Mouse (Mus musculus): ENCODE results near the gene Fgf12. TPM values are rescaled to one million over a fixed set of nuclear protein-coding genes. Genes with fewer than 3 reads are reported as not detected.

Fgf12 gene
- polyA plus RNA-seq, 1 experiment: 0.19 TPM

- DNase-seq (ENCODE audit: low read depth, low spot score): no peak
- WGBS: 52% methylated on average over 4 of the region's 4 CpGs
Observed at GRCm38 (mm10) chr16:28389114-28389513, 363.8 kb downstream of the Fgf12 start.

GRCm38 (mm10) chr16:28374790-28375189 is 378.1 kb downstream of the Fgf12 start:
- no peak for DNase-seq (ENCODE audit: low read depth, low spot score)
- 62% methylated on average over 2 of the region's 2 CpGs for WGBS

- DNase-seq (ENCODE audit: low read depth, low spot score): no peak
Observed at GRCm38 (mm10) chr16:28373311-28373710, 379.6 kb downstream of the Fgf12 start.

DNA sequence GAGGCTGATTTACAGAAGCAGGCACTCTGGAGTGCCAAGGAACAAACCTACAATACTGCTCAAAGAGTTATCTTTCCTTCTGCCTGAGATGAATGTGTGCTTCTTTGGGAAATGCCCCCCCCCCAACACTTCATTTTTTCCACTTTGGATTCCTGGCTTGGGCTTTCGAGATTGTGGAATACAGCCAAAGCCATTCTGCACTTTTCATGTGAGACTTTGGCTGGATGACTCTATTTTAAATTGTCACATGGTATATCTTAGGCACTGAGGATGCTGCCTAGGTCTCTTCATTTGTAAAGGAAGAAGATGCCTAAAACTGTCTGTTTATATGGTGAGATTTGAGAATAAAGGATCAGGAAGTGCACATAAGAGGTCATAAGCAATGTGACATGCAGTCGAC is 402.2 kb downstream of the Fgf12 start:
- no peak for DNase-seq (ENCODE audit: low read depth, low spot score)
- WGBS: 54% methylated on average over 2 of the region's 2 CpGs

- DNase-seq (ENCODE audit: low read depth, low spot score): no peak
- 58% methylated on average over 6 of the region's 6 CpGs for WGBS
Observed at GRCm38 (mm10) chr16:28345323-28345722, 407.5 kb downstream of the Fgf12 start.

GRCm38 (mm10) chr16:28337930-28338329 is 414.9 kb downstream of the Fgf12 start:
- no peak for DNase-seq (ENCODE audit: low read depth, low spot score)
- 68% methylated on average over 1 of the region's 1 CpGs for WGBS

DNA sequence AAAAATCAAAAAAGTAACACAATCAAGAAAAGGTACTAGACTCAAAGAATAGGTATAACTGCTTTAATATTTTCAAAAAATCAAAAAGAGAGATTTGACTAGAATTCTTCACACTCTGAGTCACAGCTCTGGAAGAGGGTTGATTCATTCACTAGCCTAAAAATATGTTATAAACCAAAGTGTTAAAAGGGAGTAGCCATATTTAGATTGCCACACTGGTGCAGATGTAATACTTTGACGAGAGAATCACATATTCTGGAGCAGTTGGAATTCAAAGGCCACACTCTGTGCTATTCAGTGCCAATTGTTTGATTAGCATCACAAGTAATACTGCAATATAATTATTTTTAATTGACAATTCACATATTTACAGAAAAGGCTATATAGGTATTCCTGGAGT is 416.2 kb downstream of the Fgf12 start:
- 44% methylated on average over 1 of the region's 1 CpGs for WGBS
- DNase-seq (ENCODE audit: low read depth, low spot score): no peak

- 44% methylated on average over 3 of the region's 3 CpGs for WGBS
- DNase-seq (ENCODE audit: low read depth, low spot score): no peak
Observed at GRCm38 (mm10) chr16:28335025-28335424, 417.8 kb downstream of the Fgf12 start.

DNA sequence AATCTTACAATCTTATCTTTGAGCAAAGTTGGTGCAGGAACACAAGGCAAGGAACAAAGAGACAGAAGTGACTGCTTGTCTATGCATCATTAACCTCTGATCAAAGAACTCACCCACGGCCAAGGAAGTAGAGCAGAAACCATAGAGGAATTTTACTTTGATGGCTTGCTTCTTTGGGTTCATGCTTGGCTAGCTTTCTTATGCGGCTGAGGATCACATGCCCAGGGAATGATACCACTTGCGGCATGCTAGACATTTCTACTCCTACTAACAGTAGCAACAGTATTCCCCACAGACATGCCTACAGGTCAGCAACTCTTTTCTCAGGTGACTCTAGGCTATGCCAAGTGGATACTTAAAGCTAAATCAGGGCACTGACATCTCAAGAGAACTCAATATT is 429.3 kb downstream of the Fgf12 start:
- DNase-seq (ENCODE audit: low read depth, low spot score): no peak
- WGBS: 75% methylated on average over 3 of the region's 3 CpGs

DNA sequence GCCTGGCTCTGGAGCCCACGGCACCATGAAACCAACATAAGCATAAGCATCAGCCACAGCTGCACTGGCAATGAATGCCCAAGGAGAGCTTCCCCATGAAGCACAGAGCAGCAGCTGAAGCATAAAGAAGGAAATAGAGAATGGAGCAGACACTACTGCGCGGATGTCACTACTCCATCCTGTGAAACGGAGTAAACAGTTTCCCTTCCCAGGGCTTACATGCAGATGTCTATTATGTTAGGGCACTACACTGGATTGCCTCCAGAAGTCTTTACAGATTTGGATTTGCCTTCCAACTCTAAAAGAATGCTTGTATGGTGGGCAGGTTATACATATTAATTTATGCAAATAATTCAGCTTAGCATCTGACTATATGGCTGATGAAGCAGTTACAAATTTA is 441.2 kb downstream of the Fgf12 start:
- DNase-seq (ENCODE audit: low read depth, low spot score): no peak
- 89% methylated on average over 4 of the region's 4 CpGs for WGBS

DNA sequence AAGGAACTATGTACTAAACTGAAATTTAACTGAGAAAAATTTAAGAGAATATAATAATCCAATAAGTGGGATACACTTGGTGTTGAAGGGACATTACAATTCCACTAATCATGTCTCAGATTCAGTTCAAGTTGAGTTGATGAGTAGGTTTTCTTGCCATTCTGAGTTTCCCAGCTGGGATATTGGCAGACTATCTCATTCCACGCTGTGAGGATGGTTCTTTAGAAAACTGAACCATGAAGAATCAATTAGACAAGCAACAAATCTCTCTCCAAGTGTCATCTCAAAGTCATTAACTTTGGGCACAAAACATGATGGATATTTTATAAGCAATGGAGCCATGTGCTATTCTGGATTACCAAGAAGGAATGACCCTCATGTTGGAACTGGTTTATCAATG is 449.0 kb downstream of the Fgf12 start:
- 52% methylated on average over 1 of the region's 1 CpGs for WGBS
- no peak for DNase-seq (ENCODE audit: low read depth, low spot score)

DNA sequence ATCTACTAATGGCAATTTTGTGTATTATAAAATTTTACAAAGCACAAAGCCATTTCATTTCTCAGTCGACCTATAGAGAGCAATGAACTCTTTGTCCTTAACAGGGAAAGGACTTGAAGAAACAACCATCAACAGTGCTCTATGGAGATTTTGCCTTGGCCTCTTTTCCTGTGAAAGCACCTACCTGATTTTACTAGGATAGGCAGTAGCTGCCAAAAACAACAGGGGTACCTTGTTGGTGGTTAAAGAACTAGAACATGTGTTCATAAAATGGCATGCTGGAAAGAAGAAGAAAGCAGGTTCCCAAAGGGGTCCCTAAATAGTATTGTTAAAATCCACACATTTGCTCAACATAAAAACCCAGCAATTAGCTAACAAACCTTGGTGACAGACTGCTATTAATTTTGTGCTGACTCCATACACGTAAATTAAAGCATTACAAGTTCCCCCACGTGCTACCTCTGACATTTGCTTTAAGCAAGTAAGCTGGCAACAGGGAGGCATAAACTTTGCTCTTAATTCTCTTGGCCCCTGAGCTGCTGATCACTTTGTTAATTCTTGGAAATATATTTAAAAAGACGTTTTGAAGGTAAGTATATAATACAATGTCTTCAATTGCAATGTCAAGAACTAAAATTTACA is 463.1 kb downstream of the Fgf12 start:
- WGBS: 59% methylated on average over 4 of the region's 4 CpGs
- DNase-seq (ENCODE audit: low read depth, low spot score): no peak

DNA sequence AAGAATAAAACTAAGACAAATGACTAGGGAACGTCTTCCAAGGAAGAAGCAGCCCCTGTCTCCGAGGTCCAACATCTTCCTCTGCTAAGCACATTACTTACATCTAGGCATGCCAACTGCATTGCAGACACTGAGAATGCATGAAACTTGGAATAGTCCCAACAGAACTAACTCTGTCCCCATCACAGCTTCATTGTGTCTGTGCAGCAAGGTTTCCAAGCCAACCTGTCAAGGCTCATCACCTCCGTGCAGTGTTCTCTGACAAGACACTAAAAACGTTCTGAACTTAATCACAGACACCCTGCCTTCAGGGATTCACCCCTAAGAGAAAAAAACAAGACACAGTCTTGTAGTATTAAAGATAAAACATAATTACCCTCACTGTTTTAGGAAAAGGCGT is 495.0 kb downstream of the Fgf12 start:
- 74% methylated on average over 5 of the region's 5 CpGs for WGBS
- DNase-seq (ENCODE audit: low read depth, low spot score): no peak

GRCm38 (mm10) chr16:28254303-28254702 is 498.6 kb downstream of the Fgf12 start:
- DNase-seq (ENCODE audit: low read depth, low spot score): no peak
- WGBS: 79% methylated on average over 4 of the region's 4 CpGs

- DNase-seq (ENCODE audit: low read depth, low spot score): no peak
- 84% methylated on average over 3 of the region's 3 CpGs for WGBS
Observed at GRCm38 (mm10) chr16:28251930-28252329, 500.9 kb downstream of the Fgf12 start.

GRCm38 (mm10) chr16:28242867-28243649 is 509.8 kb downstream of the Fgf12 start:
- 34% methylated on average over 3 of the region's 3 CpGs for WGBS
- DNase-seq (ENCODE audit: low read depth, low spot score): peak; percentile 33

GRCm38 (mm10) chr16:28239382-28239781 is 513.5 kb downstream of the Fgf12 start:
- WGBS: 79% methylated on average over 4 of the region's 4 CpGs
- DNase-seq (ENCODE audit: low read depth, low spot score): no peak

- DNase-seq (ENCODE audit: low read depth, low spot score): no peak
Observed at GRCm38 (mm10) chr16:28238019-28238868, 514.6 kb downstream of the Fgf12 start.

DNA sequence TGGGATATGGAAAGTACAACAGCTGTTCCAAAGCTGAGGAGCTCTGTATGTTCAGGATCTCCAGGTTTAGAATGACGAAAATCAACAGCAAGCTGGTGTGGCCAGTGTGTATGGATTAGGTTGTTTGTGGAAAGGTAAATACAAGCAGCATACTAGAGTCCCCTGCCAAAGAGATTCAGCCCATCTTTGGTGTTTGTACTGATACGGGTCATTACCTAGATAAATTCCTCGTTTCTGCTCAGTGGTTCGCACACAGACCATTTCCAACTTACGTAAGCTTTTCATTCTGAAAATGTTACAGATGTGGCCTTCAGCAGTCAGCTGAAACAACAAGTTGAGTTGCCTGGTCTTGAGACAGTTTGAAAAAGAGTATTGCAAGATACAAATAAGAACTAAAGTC is 536.9 kb downstream of the Fgf12 start:
- no peak for DNase-seq (ENCODE audit: low read depth, low spot score)
- WGBS: 80% methylated on average over 5 of the region's 5 CpGs

More at GRCm38 (mm10) chr16:28238019-28238868, 514.6 kb downstream of the Fgf12 start:
- 68% methylated on average over 13 of the region's 13 CpGs for WGBS

DNA sequence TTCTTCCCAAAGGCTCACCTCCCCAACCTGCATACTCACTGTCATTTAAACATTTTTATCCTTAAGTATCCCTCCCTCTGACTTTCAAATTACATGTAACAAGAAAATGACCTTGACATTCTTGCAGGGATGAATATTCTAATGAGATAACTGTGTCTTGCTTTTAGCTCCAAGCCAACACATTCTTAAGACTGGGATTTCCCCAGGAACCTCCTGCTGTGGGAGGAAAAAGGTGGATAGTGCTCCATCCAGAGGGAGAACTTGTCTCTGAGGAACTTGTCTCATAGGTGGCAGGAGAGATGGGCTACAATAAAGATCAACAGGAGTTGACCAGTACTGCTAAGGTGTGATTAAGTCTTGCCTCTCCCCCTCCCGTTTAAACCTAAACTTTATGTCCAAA is 540.5 kb downstream of the Fgf12 start:
- no peak for DNase-seq (ENCODE audit: low read depth, low spot score)
- 69% methylated on average over 1 of the region's 1 CpGs for WGBS

All from large intestine, adult 2 months (tissue).